Mouse (Mus musculus): ENCODE measurements around the gene Gtf2ird2. TPM values are rescaled to one million over a fixed set of nuclear protein-coding genes. Genes with fewer than 3 reads are reported as not detected.

Gtf2ird2 gene
- polyA plus RNA-seq, 1 experiment from 2014 or later = 7.5 TPM

GRCm38 (mm10) chr5:134221708-134222150 lies 37.9 kb downstream of the Gtf2ird2 start:
- Histone ChIP-seq H3K9me3 (ENCODE audit: control insufficient read depth, low read length) (no peaks in the 10 kb centered on the region), H3K27ac (ENCODE audit: low read depth) (no peak overlapping the region), H3K4me2 (ENCODE audit: low read length) (peak overlapping the region; percentile 79), H3K9ac (ENCODE audit: low read length) (peak overlapping the region; percentile 40), H3K27me3 (replicated peaks; ENCODE audit: control insufficient read depth, insufficient read depth, low read length) (peaks cover 6% of the 10 kb centered on the region; the same call in 1 of the 2 replicates), H3K4me3 (ENCODE audit: low read depth, low read length) (peak overlapping the region; percentile 31), H3K36me3 (ENCODE audit: control insufficient read depth, insufficient read depth, low read length) (no peaks in the 10 kb centered on the region), H3K4me1 (replicated peaks; ENCODE audit: control insufficient read depth, insufficient read depth, low read length) (peaks cover 9% of the 10 kb centered on the region; the same call in 1 of the 2 replicates)
- WGBS = 3% methylated on average over 36 of the region's 36 CpGs
- no peak for DNase-seq (ENCODE audit: low spot score)
- ATAC-seq (replicated peaks; ENCODE audit: low FRiP score, low TSS enrichment, low read depth) = no peak

- no peak overlapping the region for H3K4me2 ChIP-seq (ENCODE audit: low read length)
- WGBS = 77% methylated on average over 30 of the region's 30 CpGs
- ATAC-seq (replicated peaks; ENCODE audit: low FRiP score, low TSS enrichment, low read depth) (no peak), DNase-seq (ENCODE audit: low spot score) (no peak)
- no peaks in the 10 kb centered on the region for H3K36me3 ChIP-seq (ENCODE audit: control insufficient read depth, insufficient read depth, low read length)
- H3K27me3 ChIP-seq (replicated peaks; ENCODE audit: control insufficient read depth, insufficient read depth, low read length) = peaks cover 6% of the 10 kb centered on the region; the same call in 1 of the 2 replicates
- no peak overlapping the region for H3K27ac ChIP-seq (ENCODE audit: low read depth)
- H3K4me3 ChIP-seq (ENCODE audit: low read depth, low read length) = no peak overlapping the region
- H3K9me3 ChIP-seq (ENCODE audit: control insufficient read depth, low read length) = no peaks in the 10 kb centered on the region
- peaks cover 13% of the 10 kb centered on the region; the same call in 1 of the 2 replicates for H3K4me1 ChIP-seq (replicated peaks; ENCODE audit: control insufficient read depth, insufficient read depth, low read length)
- no peak overlapping the region for H3K9ac ChIP-seq (ENCODE audit: low read length)
Measured at GRCm38 (mm10) chr5:134225110-134225901, 41.5 kb downstream of the Gtf2ird2 start.

DNA sequence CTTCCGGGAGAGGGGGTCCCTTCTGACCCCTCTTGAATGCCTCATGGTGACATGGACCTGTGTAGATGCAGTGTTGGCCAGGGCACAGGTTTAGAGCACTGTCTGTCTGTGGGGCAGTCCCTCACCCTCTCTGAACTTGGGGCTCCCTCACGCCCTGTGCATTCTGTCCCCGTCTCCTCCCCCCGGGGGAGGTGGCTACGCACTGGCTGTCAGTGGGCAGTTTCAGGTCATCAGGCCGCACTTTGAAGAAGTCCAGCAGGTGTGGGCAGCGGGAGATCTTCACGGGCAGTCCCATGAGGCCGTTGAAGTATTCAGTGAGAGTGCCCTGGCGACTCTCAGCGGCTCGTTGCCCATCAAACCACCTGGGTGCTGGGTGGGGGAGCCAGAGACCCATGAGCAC lies 43.1 kb downstream of the Gtf2ird2 start:
- no peak for ATAC-seq (replicated peaks; ENCODE audit: low FRiP score, low TSS enrichment, low read depth)
- H3K36me3 ChIP-seq (ENCODE audit: control insufficient read depth, insufficient read depth, low read length) = no peaks in the 10 kb centered on the region
- no peak for DNase-seq (ENCODE audit: low spot score)
- H3K9me3 ChIP-seq (ENCODE audit: control insufficient read depth, low read length) = no peaks in the 10 kb centered on the region
- H3K27me3 ChIP-seq (replicated peaks; ENCODE audit: control insufficient read depth, insufficient read depth, low read length) = peaks cover 6% of the 10 kb centered on the region; the same call in 1 of the 2 replicates
- no peak overlapping the region for H3K27ac ChIP-seq (ENCODE audit: low read depth)
- no peak overlapping the region for H3K9ac ChIP-seq (ENCODE audit: low read length)
- no peak overlapping the region for H3K4me2 ChIP-seq (ENCODE audit: low read length)
- H3K4me3 ChIP-seq (ENCODE audit: low read depth, low read length) = no peak overlapping the region
- H3K4me1 ChIP-seq (replicated peaks; ENCODE audit: control insufficient read depth, insufficient read depth, low read length) = peaks cover 11% of the 10 kb centered on the region; the same call in 1 of the 2 replicates
- WGBS = 48% methylated on average over 12 of the region's 12 CpGs

- H3K4me3 ChIP-seq (ENCODE audit: low read depth, low read length) = no peak overlapping the region
- H3K9ac ChIP-seq (ENCODE audit: low read length) = no peak overlapping the region
- ATAC-seq (replicated peaks; ENCODE audit: low FRiP score, low TSS enrichment, low read depth) (no peak), DNase-seq (ENCODE audit: low spot score) (peak; percentile 75)
- WGBS = 41% methylated on average over 11 of the region's 11 CpGs
- H3K27me3 ChIP-seq (replicated peaks; ENCODE audit: control insufficient read depth, insufficient read depth, low read length) = no peaks in the 10 kb centered on the region
- no peak overlapping the region for H3K4me2 ChIP-seq (ENCODE audit: low read length)
- H3K36me3 ChIP-seq (ENCODE audit: control insufficient read depth, insufficient read depth, low read length) = no peaks in the 10 kb centered on the region
- H3K9me3 ChIP-seq (ENCODE audit: control insufficient read depth, low read length) = no peaks in the 10 kb centered on the region
- H3K4me1 ChIP-seq (replicated peaks; ENCODE audit: control insufficient read depth, insufficient read depth, low read length) = peaks cover 12% of the 10 kb centered on the region
- no peak overlapping the region for H3K27ac ChIP-seq (ENCODE audit: low read depth)
Measured at GRCm38 (mm10) chr5:134227574-134228248, 43.9 kb downstream of the Gtf2ird2 start.

- no peaks in the 10 kb centered on the region for H3K9me3 ChIP-seq (ENCODE audit: control insufficient read depth, low read length)
- H3K4me2 ChIP-seq (ENCODE audit: low read length) = no peak overlapping the region
- H3K4me1 ChIP-seq (replicated peaks; ENCODE audit: control insufficient read depth, insufficient read depth, low read length) = peaks cover 17% of the 10 kb centered on the region
- ATAC-seq (replicated peaks; ENCODE audit: low FRiP score, low TSS enrichment, low read depth) (no peak), DNase-seq (ENCODE audit: low spot score) (no peak)
- H3K27me3 ChIP-seq (replicated peaks; ENCODE audit: control insufficient read depth, insufficient read depth, low read length) = no peaks in the 10 kb centered on the region
- H3K9ac ChIP-seq (ENCODE audit: low read length) = no peak overlapping the region
- no peak overlapping the region for H3K4me3 ChIP-seq (ENCODE audit: low read depth, low read length)
- H3K36me3 ChIP-seq (ENCODE audit: control insufficient read depth, insufficient read depth, low read length) = no peaks in the 10 kb centered on the region
- 65% methylated on average over 6 of the region's 6 CpGs for WGBS
- H3K27ac ChIP-seq (ENCODE audit: low read depth) = no peak overlapping the region
Measured at GRCm38 (mm10) chr5:134228249-134228638, 44.4 kb downstream of the Gtf2ird2 start.

- 87% methylated on average over 7 of the region's 7 CpGs for WGBS
- ATAC-seq (replicated peaks; ENCODE audit: low FRiP score, low TSS enrichment, low read depth) (no peak), DNase-seq (ENCODE audit: low spot score) (no peak)
- no peak within 1 kb of the TSS for H3K4me2 ChIP-seq (ENCODE audit: low read length)
- H3K27ac ChIP-seq (ENCODE audit: low read depth) = no peak within 1 kb of the TSS
- H3K27me3 ChIP-seq (replicated peaks; ENCODE audit: control insufficient read depth, insufficient read depth, low read length) = no peaks in the 10 kb centered on the region
- H3K4me3 ChIP-seq (ENCODE audit: low read depth, low read length) = no peak within 1 kb of the TSS
- H3K4me1 ChIP-seq (replicated peaks; ENCODE audit: control insufficient read depth, insufficient read depth, low read length) = peaks cover 25% of the 10 kb centered on the region
- H3K9me3 ChIP-seq (ENCODE audit: control insufficient read depth, low read length) = no peaks in the 10 kb centered on the region
- no peaks in the 10 kb centered on the region for H3K36me3 ChIP-seq (ENCODE audit: control insufficient read depth, insufficient read depth, low read length)
- no peak within 1 kb of the TSS for H3K9ac ChIP-seq (ENCODE audit: low read length)
Measured at GRCm38 (mm10) chr5:134229391-134229790, 45.6 kb downstream of the Gtf2ird2 start, which contains the start of gene Ncf1. Gene Ncf1 (minus strand): TSS chr5:134229625.

- Histone ChIP-seq H3K9me3 (ENCODE audit: control insufficient read depth, low read length) (no peaks in the 10 kb centered on the region), H3K4me2 (ENCODE audit: low read length) (no peak overlapping the region), H3K9ac (ENCODE audit: low read length) (no peak overlapping the region), H3K4me3 (ENCODE audit: low read depth, low read length) (no peak overlapping the region), H3K36me3 (ENCODE audit: control insufficient read depth, insufficient read depth, low read length) (peaks cover 9% of the 10 kb centered on the region), H3K4me1 (replicated peaks; ENCODE audit: control insufficient read depth, insufficient read depth, low read length) (peaks cover 38% of the 10 kb centered on the region), H3K27me3 (replicated peaks; ENCODE audit: control insufficient read depth, insufficient read depth, low read length) (no peaks in the 10 kb centered on the region), H3K27ac (ENCODE audit: low read depth) (no peak overlapping the region)
- DNase-seq (ENCODE audit: low spot score) = no peak
- WGBS = 89% methylated on average over 5 of the region's 5 CpGs
- no peak for ATAC-seq (replicated peaks; ENCODE audit: low FRiP score, low TSS enrichment, low read depth)
Measured at GRCm38 (mm10) chr5:134231376-134231775, 47.6 kb downstream of the Gtf2ird2 start.

GRCm38 (mm10) chr5:134232111-134232510 lies 48.3 kb downstream of the Gtf2ird2 start:
- H3K36me3 ChIP-seq (ENCODE audit: control insufficient read depth, insufficient read depth, low read length) = peaks cover 16% of the 10 kb centered on the region
- no peaks in the 10 kb centered on the region for H3K27me3 ChIP-seq (replicated peaks; ENCODE audit: control insufficient read depth, insufficient read depth, low read length)
- 59% methylated on average over 6 of the region's 6 CpGs for WGBS
- no peak overlapping the region for H3K4me2 ChIP-seq (ENCODE audit: low read length)
- DNase-seq (ENCODE audit: low spot score) (no peak), ATAC-seq (replicated peaks; ENCODE audit: low FRiP score, low TSS enrichment, low read depth) (no peak)
- no peak overlapping the region for H3K4me3 ChIP-seq (ENCODE audit: low read depth, low read length)
- no peak overlapping the region for H3K9ac ChIP-seq (ENCODE audit: low read length)
- peaks cover 33% of the 10 kb centered on the region for H3K4me1 ChIP-seq (replicated peaks; ENCODE audit: control insufficient read depth, insufficient read depth, low read length)
- 0 out of 2 replicates have a peak overlapping the region, but pooled peaks have one; percentile 27 for H3K27ac ChIP-seq (ENCODE audit: low read depth)
- no peaks in the 10 kb centered on the region for H3K9me3 ChIP-seq (ENCODE audit: control insufficient read depth, low read length)

All from intestine, embryonic 14.5 days (tissue).